Mouse (Mus musculus) lung, embryonic 14.5 days (tissue): Measurements from ENCODE around the gene Rnf166. TPM values are rescaled to one million over a fixed set of nuclear protein-coding genes. Genes with fewer than 3 reads are reported as not detected.

Source experiments
- ATAC-seq: fragments of 200-750 bp; cut with Nextera tagmentation; 2 replicates; pipeline ENCODE4 v1.8.0; 2017; ENCODE audit warnings: mild to moderate bottlenecking, moderate TSS enrichment, moderate library complexity; ENCODE audit not compliant: insufficient read depth
- DNase-seq: peaks from one replicate; pipeline ENCODE4 v3.0.0-alpha.2; 2015
- H3K27ac ChIP-seq: fragments of 300-500 bp; sonication (generic); 2 replicates; pipeline ENCODE4 v1.5.1; 2014; ENCODE audit warnings: low read depth, mild to moderate bottlenecking, moderate library complexity
- H3K27me3 ChIP-seq: fragments of 300-500 bp; sonication (generic); 2 replicates; pipeline ENCODE4 v1.6.1; 2014; ENCODE audit warnings: low read length, control low read depth; ENCODE audit not compliant: insufficient read depth
- H3K36me3 ChIP-seq: fragments of 300-500 bp; sonication (generic); 2 replicates; pipeline ENCODE4 v1.6.1; 2014; ENCODE audit warnings: control low read depth; ENCODE audit not compliant: insufficient read depth
- H3K4me1 ChIP-seq: fragments of 300-500 bp; sonication (generic); 2 replicates; pipeline ENCODE4 v1.6.1; 2014; ENCODE audit warnings: antibody characterized with exemption, control low read depth; ENCODE audit not compliant: insufficient read depth
- H3K4me2 ChIP-seq: fragments of 300-500 bp; sonication (generic); 2 replicates; pipeline ENCODE4 v1.6.1; 2014; ENCODE audit warnings: mild to moderate bottlenecking
- H3K4me3 ChIP-seq: fragments of 300-500 bp; sonication (generic); 2 replicates; pipeline ENCODE4 v1.5.1; 2014; ENCODE audit warnings: low read depth, low read length
- H3K9ac ChIP-seq: fragments of 300-500 bp; sonication (generic); 2 replicates; pipeline ENCODE4 v1.6.1; 2014
- H3K9me3 ChIP-seq: fragments of 300-500 bp; sonication (generic); 2 replicates; pipeline ENCODE4 v1.6.1; 2016; ENCODE audit warnings: low read depth, low read length, control low read depth
- CTCF ChIP-seq: IDR thresholded peaks from 2 replicates; pipeline ENCODE4 v1.5.1; 2016; ENCODE audit warnings: antibody characterized with exemption, low read depth
- WGBS: fragments of 180-500 bp; shearing (Covaris S2); extraction: QIAGEN DNeasy Blood & Tissue Kit; methylation state at CpG from one replicate; pipeline ENCODE4 v1.1.7; 2014; 5-methylcytosine and 5-hydroxymethylcytosine counted together
- polyA plus RNA-seq: library from polyadenylated mRNA; unstranded; fragments of >200 nt; fragmentation: Nextera tagmentation; extraction: Ambion mirVana; gene quantifications from 2 replicates; pipeline ENCODE4 v1.2.1, GENCODE M21; 2014

The Rnf166 gene
- polyA plus RNA-seq, 1 experiment from 2014 or later, result 37.2 TPM

- H3K4me3 ChIP-seq, result no peak overlapping the region
- 96% methylated on average over 16 of the region's 16 CpGs for WGBS
- no peak overlapping the region for H3K27ac ChIP-seq
- ATAC-seq (no peak), DNase-seq (no peak)
- H3K4me2 ChIP-seq, result no peak overlapping the region
- H3K9ac ChIP-seq, result no peak overlapping the region
- no peaks in the 10 kb centered on the region for H3K27me3 ChIP-seq
- H3K9me3 ChIP-seq, result no peaks in the 10 kb centered on the region
- H3K4me1 ChIP-seq, result 0 out of 2 replicates have a peak, but pooled peaks cover 3% of the 10 kb centered on the region
- peaks cover 36% of the 10 kb centered on the region for H3K36me3 ChIP-seq
- TF ChIP-seq CTCF, result no peak
Measured at GRCm38 (mm10) chr8:122439336-122439735, 36.5 kb downstream of the Rnf166 start.

GRCm38 (mm10) chr8:122437708-122438331 is 38.0 kb downstream of the Rnf166 start:
- Histone ChIP-seq H3K27me3 (no peaks in the 10 kb centered on the region), H3K27ac (no peak overlapping the region; the same call in 1 of the 2 replicates), H3K36me3 (peaks cover 37% of the 10 kb centered on the region), H3K9ac (no peak overlapping the region; the same call in 1 of the 2 replicates), H3K4me2 (peak overlapping the region; percentile 16; the same call in 1 of the 2 replicates), H3K4me3 (no peak overlapping the region), H3K9me3 (no peaks in the 10 kb centered on the region), H3K4me1 (0 out of 2 replicates have a peak, but pooled peaks cover 3% of the 10 kb centered on the region)
- ATAC-seq (no peak), DNase-seq (peak; percentile 50)
- WGBS, result 79% methylated on average over 13 of the region's 13 CpGs
- no peak for TF ChIP-seq CTCF

DNA sequence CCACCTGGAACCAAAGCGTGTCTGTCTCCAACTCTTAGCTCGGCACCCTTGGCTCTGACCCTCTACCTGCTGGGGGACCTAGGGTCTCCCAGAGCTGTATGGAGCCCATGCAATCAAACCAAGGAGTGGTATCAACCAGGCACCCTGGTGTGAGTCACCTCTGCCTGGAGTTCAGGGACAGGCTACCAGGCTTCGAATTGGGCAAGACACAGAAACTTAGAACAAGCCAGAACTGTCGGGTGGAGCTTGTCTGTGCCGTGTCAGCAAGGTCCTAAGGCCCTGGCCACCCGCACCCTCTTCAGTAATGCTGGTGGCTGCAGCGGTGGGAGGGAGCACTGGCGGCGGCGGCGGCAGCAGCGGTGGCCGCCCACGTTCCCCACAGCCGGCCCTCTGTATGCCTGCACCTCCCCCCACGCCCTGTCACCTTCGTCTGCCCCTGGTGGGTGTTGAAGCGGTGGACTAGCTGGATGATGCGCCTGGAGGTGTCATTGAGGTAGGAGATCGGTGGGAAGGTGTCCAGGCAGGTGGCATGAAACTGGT is 39.2 kb downstream of the Rnf166 start:
- Histone ChIP-seq H3K4me2 (no peak overlapping the region), H3K27me3 (no peaks in the 10 kb centered on the region), H3K27ac (no peak overlapping the region), H3K9ac (no peak overlapping the region), H3K9me3 (no peaks in the 10 kb centered on the region), H3K4me3 (no peak overlapping the region), H3K4me1 (peaks cover 5% of the 10 kb centered on the region; the same call in 1 of the 2 replicates), H3K36me3 (peaks cover 37% of the 10 kb centered on the region)
- DNase-seq (no peak), ATAC-seq (no peak)
- no peak for TF ChIP-seq CTCF
- WGBS, result 84% methylated on average over 20 of the region's 20 CpGs

DNA sequence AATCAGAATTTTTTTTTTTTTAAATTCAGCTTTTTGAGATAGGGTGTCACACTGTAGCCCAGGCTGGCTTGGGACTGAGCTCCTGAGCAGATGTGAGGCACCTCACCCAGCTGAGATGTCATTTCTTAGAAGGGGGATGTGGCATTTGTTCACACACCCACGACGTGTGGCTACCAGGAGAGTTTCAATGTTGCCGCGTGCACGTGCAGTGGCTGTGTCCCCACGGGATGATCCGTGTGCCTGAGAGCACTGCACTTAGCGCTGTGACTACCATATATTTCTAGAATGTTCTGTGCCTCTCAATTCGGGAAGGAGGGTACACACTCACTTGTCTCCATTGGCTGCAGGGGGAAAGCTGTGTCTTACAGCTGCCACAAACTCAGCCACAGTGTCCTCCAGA is 39.7 kb downstream of the Rnf166 start:
- no peak overlapping the region for H3K4me3 ChIP-seq
- no peak for TF ChIP-seq CTCF

DNA sequence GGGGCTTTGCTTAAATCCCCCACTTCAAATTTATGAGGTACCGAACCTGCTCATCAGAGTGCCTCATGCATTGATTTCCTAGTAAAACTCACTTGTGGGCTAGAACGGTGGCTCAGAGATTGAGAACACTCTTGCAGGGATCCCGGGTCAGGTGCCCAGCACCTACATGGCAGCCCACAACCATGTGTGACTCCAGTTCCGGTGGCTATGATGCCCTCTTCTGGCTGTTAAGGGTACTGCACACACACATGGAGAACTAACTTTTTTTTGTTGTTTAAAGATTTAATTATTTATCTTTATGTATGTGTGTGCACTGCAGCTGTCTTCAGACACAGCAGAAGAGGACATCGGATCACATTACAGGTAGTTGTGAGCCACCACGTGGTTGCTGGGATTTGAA is 40.5 kb downstream of the Rnf166 start:
- H3K9me3 ChIP-seq, result no peaks in the 10 kb centered on the region
- H3K27me3 ChIP-seq, result no peaks in the 10 kb centered on the region
- ATAC-seq (no peak), DNase-seq (no peak)
- WGBS, result 88% methylated on average over 6 of the region's 6 CpGs
- TF ChIP-seq CTCF, result peak; percentile 56
- no peak overlapping the region for H3K4me3 ChIP-seq
- no peak overlapping the region for H3K9ac ChIP-seq
- peaks cover 8% of the 10 kb centered on the region; the same call in 1 of the 2 replicates for H3K4me1 ChIP-seq
- H3K4me2 ChIP-seq, result no peak overlapping the region
- H3K27ac ChIP-seq, result no peak overlapping the region
- H3K36me3 ChIP-seq, result peaks cover 37% of the 10 kb centered on the region

More for the DNA sequence above, 39.7 kb downstream of the Rnf166 start:
- peaks cover 8% of the 10 kb centered on the region; the same call in 1 of the 2 replicates for H3K4me1 ChIP-seq
- no peak overlapping the region for H3K4me2 ChIP-seq
- ATAC-seq (no peak), DNase-seq (no peak)
- no peak overlapping the region for H3K27ac ChIP-seq
- WGBS, result 91% methylated on average over 9 of the region's 9 CpGs
- peaks cover 37% of the 10 kb centered on the region for H3K36me3 ChIP-seq
- no peak overlapping the region for H3K9ac ChIP-seq
- H3K27me3 ChIP-seq, result no peaks in the 10 kb centered on the region
- H3K9me3 ChIP-seq, result no peaks in the 10 kb centered on the region

GRCm38 (mm10) chr8:122433269-122433905 is 42.5 kb downstream of the Rnf166 start:
- peaks cover 8% of the 10 kb centered on the region; the same call in 1 of the 2 replicates for H3K4me1 ChIP-seq
- H3K9ac ChIP-seq, result no peak overlapping the region
- ATAC-seq (peak; percentile 38; the same call in 1 of the 2 replicates), DNase-seq (peak; percentile 34)
- peak overlapping the region; percentile 95 for H3K4me2 ChIP-seq
- H3K27me3 ChIP-seq, result no peaks in the 10 kb centered on the region
- TF ChIP-seq CTCF, result peak; percentile 62
- peaks cover 28% of the 10 kb centered on the region for H3K36me3 ChIP-seq
- H3K4me3 ChIP-seq, result peak overlapping the region; percentile 63; the same call in 1 of the 2 replicates
- no peaks in the 10 kb centered on the region for H3K9me3 ChIP-seq
- H3K27ac ChIP-seq, result no peak overlapping the region; the same call in 1 of the 2 replicates
- 54% methylated on average over 11 of the region's 11 CpGs for WGBS
